ENCODE assay signal across 9 mouse cellular contexts in genomic region chr12:110417987-110418734, GRCm38 (mm10). TPM values are rescaled to one million over a fixed set of nuclear protein-coding genes. Genes with fewer than 3 reads are reported as not detected.
DNase-seq lines count a peak whose midpoint lies in the region; ATAC-seq lines count a peak whose summit lies in the region.
"Had no signal": no experiment of that assay in that cellular context is flagged by ENCODE, and none has a peak within 500 bp of the region (broad histone marks: within the 10 kb centered on the region; RNA-seq: fewer than 3 reads in every experiment).

No protein-coding gene starts in this region.

- DNase-seq in neural tube, embryonic 11.5 days (ENCODE audit: low spot score) = no peak
- DNase-seq in neural tube, embryonic 10.5 days (ENCODE audit: extremely low spot score, low spot score) = no peak
- peak; percentile 74 for DNase-seq in kidney, adult 18-20 months
- no peak for DNase-seq in right cerebral cortex, postnatal 10 days (ENCODE audit: low spot score in 2 of 2)
- DNase-seq in Muller cell, postnatal 12 days (ENCODE audit: inconsistent ontology term) = no peak
- DNase-seq in right cerebral cortex, postnatal 4 days = no peak

- H3K27me3 ChIP-seq in neural tube, embryonic 11.5 days (ENCODE audit: control insufficient read depth, insufficient read depth, low read length) = no peaks in the 10 kb centered on the region
- no peaks in the 10 kb centered on the region for H3K27me3 ChIP-seq in lung, embryonic 15.5 days

- no peaks in the 10 kb centered on the region for H3K4me1 ChIP-seq in neural tube, embryonic 11.5 days (ENCODE audit: control insufficient read depth, insufficient read depth, low read length)
- peaks cover 3% of the 10 kb centered on the region; the same call in 1 of the 2 replicates for H3K4me1 ChIP-seq in lung, embryonic 15.5 days

- H3K9me3 ChIP-seq in neural tube, embryonic 11.5 days (ENCODE audit: control insufficient read depth, low read length) = no peaks in the 10 kb centered on the region
- H3K9me3 ChIP-seq in lung, embryonic 15.5 days = no peaks in the 10 kb centered on the region

- H3K27ac ChIP-seq in neural tube, embryonic 11.5 days (ENCODE audit: low read depth, low read length) = no peak overlapping the region
- no peak overlapping the region for H3K27ac ChIP-seq in lung, embryonic 15.5 days

- H3K4me3 ChIP-seq in neural tube, embryonic 11.5 days (ENCODE audit: low read depth, low read length) = no peak overlapping the region
- H3K4me3 ChIP-seq in lung, embryonic 15.5 days = no peak overlapping the region
- H3K4me3 ChIP-seq: myocyte had no signal

- no peak for ATAC-seq in neural tube, embryonic 11.5 days (ENCODE audit: insufficient read depth, low FRiP score, low TSS enrichment)
- peak; percentile 12 for ATAC-seq in common myeloid progenitor, adult 5-6 weeks (replicated peaks; ENCODE audit: low read depth, poor library complexity, severe bottlenecking)
- ATAC-seq in lung, embryonic 15.5 days (ENCODE audit: borderline replicate concordance, extremely low read depth, low FRiP score, low TSS enrichment) = peak; percentile 24; the same call in 1 of the 2 replicates

- no peaks in the 10 kb centered on the region for H3K36me3 ChIP-seq in neural tube, embryonic 11.5 days (ENCODE audit: control insufficient read depth, insufficient read depth, low read length)
- no peaks in the 10 kb centered on the region for H3K36me3 ChIP-seq in lung, embryonic 15.5 days

- H3K4me2 ChIP-seq in neural tube, embryonic 11.5 days (ENCODE audit: low read depth) = no peak overlapping the region
- H3K4me2 ChIP-seq in lung, embryonic 15.5 days = peak overlapping the region; percentile 43

- 0 out of 2 replicates have a peak overlapping the region, but pooled peaks have one; percentile 18 for H3K9ac ChIP-seq in neural tube, embryonic 11.5 days (ENCODE audit: low read length)
- H3K9ac ChIP-seq in lung, embryonic 15.5 days = no peak overlapping the region

- WGBS in neural tube, embryonic 11.5 days = 51% methylated on average over 20 of the region's 20 CpGs
- WGBS in lung, embryonic 15.5 days = 39% methylated on average over 20 of the region's 20 CpGs

RNA-seq across cellular contexts. Expression of gene Ppp2r5c, which starts 28.8 kb away (rescaled TPM):
- 164 and 170 TPM in 2 replicates for polyA plus RNA-seq in neural tube, embryonic 11.5 days (2014; fragmentation: Nextera tagmentation; extraction: Ambion mirVana)
- total RNA-seq in common myeloid progenitor, adult 5-6 weeks (2017) = 222 and 243 TPM in 2 replicates
- 167 and 171 TPM in 2 replicates for polyA plus RNA-seq in lung, embryonic 15.5 days (2015; fragmentation: Nextera tagmentation; extraction: Ambion mirVana)
